Mouse (Mus musculus): ENCODE measurements around the gene Ulk4.
A peak's percentile ranks its signal among the peaks of the same experiment; 100 is the strongest.
"Not testable (repeated sequence)": the region's sequence is repeated elsewhere in the genome, so short reads cannot be mapped to it uniquely, and the experiment has no call there.

The Ulk4 gene

GRCm38 (mm10) chr9:120935634-120935922 is 341.4 kb downstream of the Ulk4 start:
- DNase-seq (ENCODE audit: low read depth, low spot score), result no peak

- DNase-seq (ENCODE audit: low read depth, low spot score), result no peak
Observed at GRCm38 (mm10) chr9:120934821-120935633, 342.0 kb downstream of the Ulk4 start.

GRCm38 (mm10) chr9:120933886-120934758 is 342.9 kb downstream of the Ulk4 start:
- no peak for DNase-seq (ENCODE audit: low read depth, low spot score)

GRCm38 (mm10) chr9:120933587-120933885 is 343.5 kb downstream of the Ulk4 start:
- no peak for DNase-seq (ENCODE audit: low read depth, low spot score)

- peak; percentile 96 for DNase-seq (ENCODE audit: low read depth, low spot score)
Observed at GRCm38 (mm10) chr9:120932797-120933586, 344.0 kb downstream of the Ulk4 start.

GRCm38 (mm10) chr9:120932371-120932770 is 344.6 kb downstream of the Ulk4 start:
- DNase-seq (ENCODE audit: low read depth, low spot score), result no peak

- no peak for DNase-seq (ENCODE audit: low read depth, low spot score)
Observed at GRCm38 (mm10) chr9:120930811-120931210, 346.2 kb downstream of the Ulk4 start.

GRCm38 (mm10) chr9:120930021-120930420 is 347.0 kb downstream of the Ulk4 start:
- DNase-seq (ENCODE audit: low read depth, low spot score), result no peak

GRCm38 (mm10) chr9:120929081-120929480 is 347.9 kb downstream of the Ulk4 start, which contains the start of gene Ctnnb1:
TSS of gene Ctnnb1 (plus strand) at chr9:120929216.
- no peak for DNase-seq (ENCODE audit: low read depth, low spot score)

- DNase-seq (ENCODE audit: low read depth, low spot score), result no peak
Observed at GRCm38 (mm10) chr9:120926939-120927606, 349.9 kb downstream of the Ulk4 start.

GRCm38 (mm10) chr9:120926126-120926525 is 350.9 kb downstream of the Ulk4 start:
- no peak for DNase-seq (ENCODE audit: low read depth, low spot score)

- DNase-seq (ENCODE audit: low read depth, low spot score), result no peak
Observed at GRCm38 (mm10) chr9:120919130-120919529, 357.9 kb downstream of the Ulk4 start.

GRCm38 (mm10) chr9:120918642-120919041 is 358.4 kb downstream of the Ulk4 start:
- no peak for DNase-seq (ENCODE audit: low read depth, low spot score)

GRCm38 (mm10) chr9:120918211-120918610 is 358.8 kb downstream of the Ulk4 start:
- DNase-seq (ENCODE audit: low read depth, low spot score), result no peak

GRCm38 (mm10) chr9:120917619-120918018 is 359.4 kb downstream of the Ulk4 start:
- DNase-seq (ENCODE audit: low read depth, low spot score), result not testable (repeated sequence)

GRCm38 (mm10) chr9:120914877-120915459 is 362.0 kb downstream of the Ulk4 start:
- DNase-seq (ENCODE audit: low read depth, low spot score), result peak; percentile 43

GRCm38 (mm10) chr9:120914429-120914828 is 362.6 kb downstream of the Ulk4 start:
- no peak for DNase-seq (ENCODE audit: low read depth, low spot score)

- no peak for DNase-seq (ENCODE audit: low read depth, low spot score)
Observed at GRCm38 (mm10) chr9:120913152-120913551, 363.8 kb downstream of the Ulk4 start.

GRCm38 (mm10) chr9:120908461-120908860 is 368.5 kb downstream of the Ulk4 start:
- no peak for DNase-seq (ENCODE audit: low read depth, low spot score)

Measured in skeletal muscle tissue, adult 2 months (tissue).